Mouse (Mus musculus): Measurements from ENCODE around the gene Rela.

GRCm38 (mm10) chr19:5666386-5666785 is 29.1 kb downstream of the Rela start:
- TF ChIP-seq CTCF (IDR thresholded peaks at IDR 0.05; ENCODE audit: low read depth) (no peak), EP300 (IDR thresholded peaks at IDR 0.05; ENCODE audit: low read depth) (no peak)

All from heart, postnatal 0 days (tissue).